Mouse (Mus musculus): ENCODE measurements at regions not wholly inside any gene's neighbourhood (a gene's known extent, or its start where the extent isn't known, plus 50 kb on each side); places are given as distances from the start of the nearest gene placed in this dataset.
A peak's percentile ranks its signal among the peaks of the same experiment; 100 is the strongest.

DNA sequence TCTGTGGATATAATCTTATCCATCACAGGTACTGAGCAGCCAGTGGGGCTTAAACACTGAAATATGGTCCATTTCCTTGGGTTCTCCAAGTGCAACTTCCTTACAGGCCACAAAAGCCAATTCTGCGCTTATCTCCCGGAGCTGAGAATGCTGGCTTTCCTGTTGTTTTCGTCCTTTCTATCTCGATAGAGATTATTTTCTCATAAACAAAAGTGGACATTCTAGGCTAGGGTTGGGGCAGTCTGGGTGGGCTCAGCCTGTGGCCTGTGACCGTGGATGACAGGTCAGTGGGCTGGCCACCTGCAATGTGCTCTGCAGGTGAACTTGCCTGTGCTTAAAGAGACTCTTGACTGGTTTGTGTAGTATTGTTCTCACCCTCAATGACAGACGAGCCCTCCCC, 179.0 kb upstream of the Arglu1 start:
- Histone ChIP-seq H3K36me3 (replicated peaks; ENCODE audit: control insufficient read depth, insufficient read depth, low read depth) (no peaks in the 10 kb centered on the region), H3K4me3 (ENCODE audit: insufficient read depth in 1 of 2, low read depth in 2 of 2, low read length in 2 of 2) (no peak overlapping the region), H3K4me1 (replicated peaks; ENCODE audit: control insufficient read depth in 2 of 2, insufficient read depth in 2 of 2, low read length in 1 of 2) (peaks cover 0 to 2% of the 10 kb centered on the region in 2 experiments; a peak in 2 of 4 replicates), H3K9me3 (ENCODE audit: control insufficient read depth, low read length) (no peaks in the 10 kb centered on the region), H3K9ac (replicated peaks) (no peak overlapping the region), H3K27me3 (ENCODE audit: control insufficient read depth, insufficient read depth, low read length) (no peaks in the 10 kb centered on the region), H3K27ac (no peak overlapping the region), H3K4me2 (ENCODE audit: low read depth) (no peak overlapping the region)
- TF ChIP-seq CTCF (IDR thresholded peaks at IDR 0.05; ENCODE audit: low read depth): no peak
- TF ChIP-seq EP300 (IDR thresholded peaks at IDR 0.05; ENCODE audit: low read depth): no peak
- DNase-seq (ENCODE audit: low read depth in 3 of 3, low spot score in 3 of 3) (no peak), ATAC-seq (ENCODE audit: insufficient read depth) (no peak)
- WGBS (ENCODE audit: insufficient replicate concordance): 25% methylated on average over 6 of the region's 6 CpGs

DNA sequence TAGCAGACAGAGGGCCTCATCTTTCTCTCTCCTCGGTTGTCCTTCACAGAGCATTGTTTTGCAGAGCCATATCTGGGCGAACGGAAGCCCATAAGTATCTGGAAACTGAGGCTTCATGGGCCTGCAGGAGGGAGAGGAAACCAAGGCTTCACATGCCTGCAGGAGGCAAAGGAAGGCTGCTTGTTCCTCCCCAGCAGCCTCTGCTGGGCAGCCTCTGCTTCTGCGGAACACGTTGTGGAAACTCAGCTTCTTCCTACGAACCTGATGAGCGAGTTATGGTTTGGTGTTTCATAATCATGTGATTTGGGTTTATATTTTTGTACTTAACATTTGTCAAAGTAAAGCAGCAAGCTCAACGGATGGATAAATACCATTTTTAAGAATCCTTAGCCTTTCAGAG, 177.6 kb upstream of the Arglu1 start:
- Histone ChIP-seq H3K9ac (replicated peaks) (no peak overlapping the region), H3K27me3 (ENCODE audit: control insufficient read depth, insufficient read depth, low read length) (no peaks in the 10 kb centered on the region), H3K9me3 (ENCODE audit: control insufficient read depth, low read length) (no peaks in the 10 kb centered on the region), H3K27ac (no peak overlapping the region), H3K4me1 (replicated peaks; ENCODE audit: control insufficient read depth in 2 of 2, insufficient read depth in 2 of 2, low read length in 1 of 2) (peaks cover 0 to 2% of the 10 kb centered on the region in 2 experiments; a peak in 2 of 4 replicates), H3K4me2 (ENCODE audit: low read depth) (no peak overlapping the region), H3K36me3 (replicated peaks; ENCODE audit: control insufficient read depth, insufficient read depth, low read depth) (no peaks in the 10 kb centered on the region), H3K4me3 (ENCODE audit: insufficient read depth in 1 of 2, low read depth in 2 of 2, low read length in 2 of 2) (no peak overlapping the region)
- 31% methylated on average over 8 of the region's 8 CpGs for WGBS (ENCODE audit: insufficient replicate concordance)
- DNase-seq (ENCODE audit: low read depth in 3 of 3, low spot score in 3 of 3) (no peak), ATAC-seq (ENCODE audit: insufficient read depth) (no peak)
- no peak for TF ChIP-seq EP300 (IDR thresholded peaks at IDR 0.05; ENCODE audit: low read depth)
- 0 out of 2 replicates have a peak, but pooled peaks have one; percentile 2 for TF ChIP-seq CTCF (IDR thresholded peaks at IDR 0.05; ENCODE audit: low read depth)

DNA sequence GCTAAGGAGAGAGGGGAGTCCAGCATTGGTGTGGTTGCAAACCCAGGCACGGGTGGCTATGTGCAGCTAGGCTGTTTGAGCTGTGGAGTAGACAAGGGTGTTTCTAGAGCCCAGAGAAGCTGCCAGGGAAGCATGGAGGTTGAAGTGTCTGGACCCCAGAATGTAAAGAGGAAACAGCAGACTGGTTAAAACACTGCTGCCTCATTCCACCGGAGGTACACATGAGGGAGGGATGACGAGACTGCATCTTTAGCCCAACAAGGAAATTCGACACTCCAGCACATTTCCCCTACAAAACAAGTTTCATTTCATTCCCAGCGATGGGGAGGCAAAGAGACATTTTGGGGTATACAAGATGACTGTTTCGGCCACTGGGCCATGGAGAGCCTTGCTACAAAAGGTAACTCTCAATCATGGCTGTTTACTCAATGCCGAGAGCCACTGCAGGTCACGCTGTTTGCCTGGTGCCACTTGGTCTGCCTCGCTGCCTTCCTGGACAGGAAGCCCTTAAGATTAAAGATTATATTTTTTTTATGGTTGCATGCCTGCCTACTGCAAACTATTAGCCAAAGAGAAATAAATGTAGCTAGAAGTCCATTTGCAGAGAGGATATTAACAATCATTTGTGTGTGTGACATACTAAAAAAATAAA, 176.9 kb upstream of the Arglu1 start:
- H3K9ac ChIP-seq (replicated peaks): no peak overlapping the region
- ATAC-seq (ENCODE audit: insufficient read depth): no peak
- 23% methylated on average over 9 of the region's 9 CpGs for WGBS (ENCODE audit: insufficient replicate concordance)

DNA sequence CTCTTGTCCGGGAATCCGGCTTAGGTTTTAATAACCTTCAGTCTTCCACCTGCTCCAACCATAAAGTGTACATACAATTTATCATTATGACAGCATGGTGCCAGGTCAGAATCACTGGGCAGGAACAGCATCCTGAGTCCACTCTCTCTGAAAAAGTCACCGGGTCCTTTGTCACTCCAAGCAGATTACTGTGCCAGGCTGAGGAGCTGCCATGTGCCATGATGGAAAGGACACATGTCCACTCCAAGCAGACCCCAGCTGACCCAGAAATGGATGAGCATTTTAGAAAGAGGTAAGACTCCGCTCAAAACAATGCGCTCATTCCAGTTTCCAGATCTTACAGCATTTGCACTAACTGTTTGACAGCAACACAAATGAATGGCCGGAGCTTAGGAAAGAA, 172.4 kb upstream of the Arglu1 start:
- WGBS (ENCODE audit: insufficient replicate concordance): 76% methylated on average over 6 of the region's 6 CpGs
- H3K9me3 ChIP-seq (ENCODE audit: control insufficient read depth, low read length): no peaks in the 10 kb centered on the region
- H3K27me3 ChIP-seq (ENCODE audit: control insufficient read depth, insufficient read depth, low read length): no peaks in the 10 kb centered on the region
- no peak for DNase-seq (ENCODE audit: low read depth in 3 of 3, low spot score in 3 of 3)
- H3K36me3 ChIP-seq (replicated peaks; ENCODE audit: control insufficient read depth, insufficient read depth, low read depth): no peaks in the 10 kb centered on the region
- H3K4me3 ChIP-seq (ENCODE audit: insufficient read depth in 1 of 2, low read depth in 2 of 2, low read length in 2 of 2): no peak overlapping the region
- H3K9ac ChIP-seq (replicated peaks): no peak overlapping the region
- H3K4me2 ChIP-seq (ENCODE audit: low read depth): no peak overlapping the region
- H3K4me1 ChIP-seq (replicated peaks; ENCODE audit: control insufficient read depth in 2 of 2, insufficient read depth in 2 of 2, low read length in 1 of 2): peaks cover 0 to 2% of the 10 kb centered on the region in 2 experiments; a peak in 2 of 4 replicates
- H3K27ac ChIP-seq: no peak overlapping the region
- TF ChIP-seq CTCF (IDR thresholded peaks at IDR 0.05; ENCODE audit: low read depth) (no peak), EP300 (IDR thresholded peaks at IDR 0.05; ENCODE audit: low read depth) (no peak)
- no peak for ATAC-seq (ENCODE audit: insufficient read depth)

More for the DNA sequence above, 176.9 kb upstream of the Arglu1 start:
- no peak for DNase-seq (ENCODE audit: low read depth in 3 of 3, low spot score in 3 of 3)
- no peaks in the 10 kb centered on the region for H3K9me3 ChIP-seq (ENCODE audit: control insufficient read depth, low read length)
- no peak overlapping the region for H3K4me3 ChIP-seq (ENCODE audit: insufficient read depth in 1 of 2, low read depth in 2 of 2, low read length in 2 of 2)
- no peaks in the 10 kb centered on the region for H3K36me3 ChIP-seq (replicated peaks; ENCODE audit: control insufficient read depth, insufficient read depth, low read depth)
- H3K27me3 ChIP-seq (ENCODE audit: control insufficient read depth, insufficient read depth, low read length): no peaks in the 10 kb centered on the region
- H3K4me1 ChIP-seq (replicated peaks; ENCODE audit: control insufficient read depth in 2 of 2, insufficient read depth in 2 of 2, low read length in 1 of 2): peaks cover 0 to 2% of the 10 kb centered on the region in 2 experiments; a peak in 2 of 4 replicates
- TF ChIP-seq CTCF (IDR thresholded peaks at IDR 0.05; ENCODE audit: low read depth) (no peak), EP300 (IDR thresholded peaks at IDR 0.05; ENCODE audit: low read depth) (no peak)
- H3K27ac ChIP-seq: no peak overlapping the region
- no peak overlapping the region for H3K4me2 ChIP-seq (ENCODE audit: low read depth)

DNA sequence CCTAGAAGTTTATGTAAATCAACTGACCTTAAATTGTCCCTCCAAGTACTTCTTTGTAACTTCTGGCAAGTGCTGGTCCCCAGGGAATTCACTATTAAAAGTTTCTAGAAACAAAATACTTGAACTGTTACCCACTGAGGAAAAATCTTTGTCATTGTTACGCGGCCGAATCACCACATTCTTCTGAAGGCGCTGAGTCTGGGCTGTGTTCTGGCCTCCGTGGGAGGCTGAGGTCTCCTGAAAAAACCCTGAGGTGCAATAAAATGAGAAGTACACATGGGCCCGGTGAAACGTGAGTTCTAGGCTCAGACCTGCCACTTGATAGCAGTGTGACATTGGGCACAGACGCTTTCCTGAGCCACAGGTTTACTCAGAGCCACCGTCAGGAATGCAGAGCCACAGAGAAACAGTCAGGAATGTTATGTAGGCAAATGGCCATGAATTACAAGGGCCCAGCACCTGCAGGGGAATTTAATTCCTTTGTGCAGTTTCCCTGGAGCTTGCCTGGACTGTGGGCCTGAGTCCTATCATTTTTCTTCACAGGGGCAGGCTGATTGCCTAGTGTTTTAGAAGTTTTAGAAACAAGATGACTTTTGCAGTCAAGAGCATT, 171.1 kb upstream of the Arglu1 start:
- ATAC-seq (ENCODE audit: insufficient read depth): no peak
- no peak for DNase-seq (ENCODE audit: low read depth in 3 of 3, low spot score in 3 of 3)
- no peaks in the 10 kb centered on the region; a peak in 1 of 4 replicates for H3K4me1 ChIP-seq (replicated peaks; ENCODE audit: control insufficient read depth in 2 of 2, insufficient read depth in 2 of 2, low read length in 1 of 2)
- no peaks in the 10 kb centered on the region for H3K9me3 ChIP-seq (ENCODE audit: control insufficient read depth, low read length)
- no peaks in the 10 kb centered on the region for H3K27me3 ChIP-seq (ENCODE audit: control insufficient read depth, insufficient read depth, low read length)
- no peak overlapping the region for H3K9ac ChIP-seq (replicated peaks)
- TF ChIP-seq EP300 (IDR thresholded peaks at IDR 0.05; ENCODE audit: low read depth): no peak
- no peak for TF ChIP-seq CTCF (IDR thresholded peaks at IDR 0.05; ENCODE audit: low read depth)
- H3K4me3 ChIP-seq (ENCODE audit: insufficient read depth in 1 of 2, low read depth in 2 of 2, low read length in 2 of 2): no peak overlapping the region
- no peak overlapping the region for H3K27ac ChIP-seq
- H3K4me2 ChIP-seq (ENCODE audit: low read depth): no peak overlapping the region
- no peaks in the 10 kb centered on the region for H3K36me3 ChIP-seq (replicated peaks; ENCODE audit: control insufficient read depth, insufficient read depth, low read depth)
- 61% methylated on average over 9 of the region's 9 CpGs for WGBS (ENCODE audit: insufficient replicate concordance)
